Mouse (Mus musculus) thymus, adult 2 months (tissue): ENCODE measurements at regions not wholly inside any gene's neighbourhood (a gene's known extent, or its start where the extent isn't known, plus 50 kb on each side); places are given as distances from the start of the nearest gene placed in this dataset.

Source experiments
- DNase-seq: peaks from one replicate; pipeline ENCODE4 v3.0.0; 2021
- H3K27ac ChIP-seq: fragments of 200-500 bp; 2 replicates; pipeline ENCODE4 v1.5.1; 2012; ENCODE audit warnings: low read length, control low read depth; ENCODE audit not compliant: control insufficient read depth, insufficient read depth
- H3K27me3 ChIP-seq: fragments of 200-500 bp; 2 replicates; pipeline ENCODE4 v1.6.1; 2012; ENCODE audit warnings: mild to moderate bottlenecking, low read length, moderate library complexity, mixed read lengths; ENCODE audit not compliant: control insufficient read depth, insufficient read depth
- H3K36me3 ChIP-seq: fragments of 200-500 bp; 2 replicates; pipeline ENCODE4 v1.6.1; 2012; ENCODE audit warnings: mild to moderate bottlenecking, low read length, moderate library complexity; ENCODE audit not compliant: control insufficient read depth, insufficient read depth
- H3K4me1 ChIP-seq: fragments of 200-500 bp; replicated peaks from 2 replicates; pipeline ENCODE4 v1.6.1; 2012; ENCODE audit warnings: low read length; ENCODE audit not compliant: control insufficient read depth, insufficient read depth
- H3K4me3 ChIP-seq: fragments of 200-500 bp; 2 replicates; pipeline ENCODE4 v1.5.1; 2012; ENCODE audit warnings: mild to moderate bottlenecking, low read length, control low read depth, moderate library complexity; ENCODE audit not compliant: control insufficient read depth, insufficient read depth
- CTCF ChIP-seq: fragments of 200-500 bp; IDR thresholded peaks from 2 replicates; pipeline ENCODE4 v1.5.1; 2012; ENCODE audit warnings: mild to moderate bottlenecking, control low read depth, low read length, moderate library complexity, borderline replicate concordance; ENCODE audit not compliant: control insufficient read depth, poor library complexity, insufficient read depth; ENCODE audit errors: extremely low read depth
- POLR2A ChIP-seq: fragments of 200-500 bp; IDR thresholded peaks from 2 replicates; pipeline ENCODE4 v1.6.1; 2012; ENCODE audit warnings: mild to moderate bottlenecking, low read length, control low read depth, moderate library complexity; ENCODE audit not compliant: control insufficient read depth, poor library complexity, insufficient read depth; ENCODE audit errors: extremely low read depth
- WGBS: fragments of 180-500 bp; shearing (Covaris S2); methylation state at CpG from one replicate; pipeline ENCODE4 v1.1.7; 2018; 5-methylcytosine and 5-hydroxymethylcytosine counted together

DNA sequence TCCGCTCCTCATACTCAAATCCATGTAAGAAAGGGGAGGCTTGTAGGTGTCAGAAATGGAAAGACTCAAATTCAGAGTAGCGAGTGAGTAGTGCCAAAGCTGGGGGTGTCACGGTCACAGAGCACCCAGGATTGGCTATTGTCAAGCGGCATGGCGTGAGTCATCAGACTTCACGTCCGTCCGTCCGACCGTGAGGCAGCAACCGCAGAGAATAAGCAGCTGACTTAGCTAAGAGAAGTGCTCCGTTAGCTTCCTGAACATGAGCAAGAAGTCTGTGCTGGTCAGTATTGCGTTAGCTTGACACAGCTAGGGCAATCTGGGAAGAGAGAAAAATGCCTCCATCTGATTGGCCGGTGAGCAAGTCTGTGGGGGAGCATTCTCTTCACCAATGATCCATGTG lies 61.5 kb upstream of the Osbpl8 start:
- H3K36me3 ChIP-seq: no peaks in the 10 kb centered on the region
- DNase-seq: no peak
- peaks cover 21% of the 10 kb centered on the region for H3K4me1 ChIP-seq
- H3K27ac ChIP-seq: no peak overlapping the region
- no peak overlapping the region for H3K4me3 ChIP-seq
- H3K27me3 ChIP-seq: no peaks in the 10 kb centered on the region
- WGBS: 9% methylated on average over 14 of the region's 14 CpGs
- TF ChIP-seq CTCF: no peak
- TF ChIP-seq POLR2A: no peak

GRCm38 (mm10) chr10:111101901-111102761 lies 62.4 kb upstream of the Osbpl8 start:
- WGBS: 11% methylated on average over 18 of the region's 18 CpGs
- no peak for DNase-seq
- peaks cover 17% of the 10 kb centered on the region for H3K4me1 ChIP-seq
- H3K27ac ChIP-seq: no peak overlapping the region
- no peaks in the 10 kb centered on the region for H3K36me3 ChIP-seq
- H3K4me3 ChIP-seq: peak overlapping the region; percentile 3; the same call in 1 of the 2 replicates
- no peaks in the 10 kb centered on the region for H3K27me3 ChIP-seq
- no peak for TF ChIP-seq POLR2A
- no peak for TF ChIP-seq CTCF

DNA sequence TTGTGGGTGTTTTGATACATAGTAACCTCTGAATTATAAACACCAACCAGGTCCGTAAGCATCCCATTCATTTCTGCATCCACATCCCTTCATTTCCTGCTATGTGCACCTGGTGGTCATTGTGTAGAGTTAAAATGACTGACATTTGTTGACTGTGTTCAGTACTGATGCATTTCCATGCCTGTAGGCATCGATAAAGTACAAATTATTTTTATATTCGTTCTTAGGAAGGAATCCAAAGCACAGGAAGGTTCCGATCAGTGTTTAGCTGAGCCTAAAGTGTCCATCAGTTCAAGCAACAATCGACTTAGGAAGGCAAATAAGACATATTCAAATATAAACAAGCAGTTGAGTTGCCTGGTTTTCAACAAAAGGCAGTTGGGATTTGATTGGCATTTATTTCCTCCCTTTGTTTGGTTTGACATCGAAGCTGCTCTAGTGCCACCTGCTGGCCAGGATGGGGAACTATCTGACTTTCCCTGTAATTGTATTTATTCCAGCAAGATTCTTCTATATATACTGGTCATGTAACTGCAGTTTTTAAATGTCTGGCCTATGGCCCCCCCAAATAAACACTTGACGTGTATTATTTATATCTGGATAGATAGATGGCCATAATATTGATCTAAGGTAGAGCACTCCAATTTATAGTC lies 64.6 kb upstream of the Osbpl8 start:
- Histone ChIP-seq H3K36me3 (no peaks in the 10 kb centered on the region), H3K27me3 (no peaks in the 10 kb centered on the region), H3K27ac (no peak overlapping the region), H3K4me1 (peaks cover 11% of the 10 kb centered on the region), H3K4me3 (no peak overlapping the region)
- DNase-seq: peak; percentile 77
- TF ChIP-seq CTCF: no peak
- no peak for TF ChIP-seq POLR2A
- WGBS: 45% methylated on average over 7 of the region's 7 CpGs

DNA sequence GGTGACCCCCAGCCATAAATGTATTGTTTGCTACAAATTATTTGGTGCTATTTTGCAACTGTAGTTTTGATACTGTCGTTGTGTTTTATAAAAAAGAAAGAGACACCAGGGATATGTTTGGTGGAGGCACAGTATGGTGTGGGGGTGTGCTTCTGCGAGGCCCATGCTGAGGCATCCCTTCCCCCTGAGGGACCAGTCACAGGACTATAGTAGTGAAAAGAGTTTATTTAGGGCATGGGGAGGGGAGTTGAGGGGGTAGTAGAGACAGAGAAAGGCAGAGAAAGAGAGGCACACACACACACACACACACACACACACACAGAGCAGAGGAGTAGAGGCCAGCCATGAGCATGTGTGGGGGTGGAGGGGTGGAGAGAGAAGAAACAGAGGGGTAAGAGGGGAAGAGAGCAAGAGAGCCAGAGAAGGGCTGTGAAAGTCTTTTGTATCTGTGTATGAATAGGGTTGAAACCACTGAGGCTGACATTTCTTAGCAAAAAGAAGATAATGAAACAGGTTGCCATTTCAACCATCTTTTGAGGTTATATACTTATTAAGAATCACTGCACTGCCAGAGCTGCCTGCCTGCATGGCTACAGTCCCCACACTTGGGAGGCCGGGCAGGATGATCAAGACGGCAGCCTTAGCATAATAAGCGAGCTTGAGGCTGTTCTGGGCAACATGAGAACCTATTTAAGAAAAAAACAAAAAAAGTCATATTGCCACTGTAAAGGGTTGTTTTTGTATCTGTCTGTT lies 65.3 kb upstream of the Osbpl8 start:
- H3K36me3 ChIP-seq: no peaks in the 10 kb centered on the region
- no peak overlapping the region for H3K27ac ChIP-seq
- TF ChIP-seq CTCF (no peak), POLR2A (no peak)
- 92% methylated on average over 5 of the region's 5 CpGs for WGBS
- no peaks in the 10 kb centered on the region for H3K27me3 ChIP-seq
- H3K4me3 ChIP-seq: no peak overlapping the region
- H3K4me1 ChIP-seq: peaks cover 11% of the 10 kb centered on the region
- DNase-seq: no peak

- no peaks in the 10 kb centered on the region for H3K36me3 ChIP-seq
- H3K27ac ChIP-seq: no peak overlapping the region
- DNase-seq: no peak
- H3K4me1 ChIP-seq: peaks cover 3% of the 10 kb centered on the region
- H3K27me3 ChIP-seq: no peaks in the 10 kb centered on the region
- TF ChIP-seq CTCF (no peak), POLR2A (no peak)
- no peak overlapping the region for H3K4me3 ChIP-seq
- 89% methylated on average over 5 of the region's 5 CpGs for WGBS
These were observed 67.3 kb upstream of the Osbpl8 start for GRCm38 (mm10) chr10:111097245-111097644.

DNA sequence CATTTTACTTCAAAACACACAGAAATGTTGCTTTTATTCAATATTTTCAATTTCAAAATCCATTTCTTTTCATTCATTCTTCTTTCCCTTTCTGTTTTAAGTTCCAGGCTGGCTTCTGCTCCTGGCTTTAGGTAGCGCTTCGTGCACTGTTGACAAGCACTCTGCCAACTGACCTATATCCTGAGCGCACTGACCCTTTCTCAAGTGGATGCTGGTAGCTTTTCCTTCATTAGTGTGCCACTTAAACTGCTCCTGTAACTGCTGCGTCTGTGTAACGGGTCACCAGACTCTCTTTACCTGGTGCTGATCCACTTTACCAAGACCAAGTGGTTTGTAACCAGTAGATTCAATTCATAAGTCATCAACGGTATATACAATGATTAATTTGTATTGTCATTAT lies 67.7 kb upstream of the Osbpl8 start:
- no peak for DNase-seq
- Histone ChIP-seq H3K4me1 (no peaks in the 10 kb centered on the region), H3K4me3 (no peak overlapping the region), H3K27me3 (no peaks in the 10 kb centered on the region), H3K27ac (no peak overlapping the region), H3K36me3 (no peaks in the 10 kb centered on the region)
- no peak for TF ChIP-seq CTCF
- TF ChIP-seq POLR2A: no peak
- WGBS: 97% methylated on average over 6 of the region's 6 CpGs
